8 mouse cellular contexts compared by ENCODE assay signal in the genomic region with DNA sequence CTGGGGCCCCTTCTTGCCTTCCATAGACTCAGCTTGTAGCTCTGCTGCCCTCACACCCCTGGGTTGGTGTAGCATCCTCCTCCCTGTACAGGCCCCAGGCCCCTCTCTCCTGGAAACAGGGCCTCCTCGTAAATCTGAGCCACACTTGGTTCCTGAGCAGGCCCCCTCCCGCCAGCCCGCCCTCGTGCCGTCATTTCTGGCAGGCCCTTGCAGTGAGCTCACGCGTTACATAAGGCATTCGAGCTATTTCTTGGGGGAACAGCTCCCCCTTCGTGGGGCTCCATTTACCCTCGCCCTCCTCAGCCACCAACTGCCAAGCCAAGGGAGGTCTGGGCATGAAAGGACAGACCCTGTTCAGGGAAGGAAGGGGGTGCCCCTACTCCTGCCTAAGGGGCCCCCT. TPM values are rescaled to one million over a fixed set of nuclear protein-coding genes. Genes with fewer than 3 reads are reported as not detected.
A peak's percentile ranks its signal among the peaks of the same experiment; 100 is the strongest.
DNase-seq lines count a peak whose midpoint lies in the region; ATAC-seq and TF ChIP-seq lines count a peak whose summit lies in the region.

No protein-coding gene starts in this region.

- peak overlapping the region; percentile 72 for H3K9ac ChIP-seq in heart, embryonic 11.5 days (ENCODE audit: low read depth, low read length)
- H3K9ac ChIP-seq in kidney, embryonic 14.5 days (ENCODE audit: low read depth, low read length), result peak overlapping the region; percentile 59; the same call in 1 of the 2 replicates
- H3K9ac ChIP-seq in limb, embryonic 13.5 days, result peak overlapping the region; percentile 58; the same call in 1 of the 2 replicates
- peak overlapping the region; percentile 18; the same call in 1 of the 2 replicates for H3K9ac ChIP-seq in midbrain, embryonic 16.5 days (ENCODE audit: low read depth, low read length)

- H3K9me3 ChIP-seq in forebrain, embryonic 10.5 days, result no peaks in the 10 kb centered on the region
- no peaks in the 10 kb centered on the region for H3K9me3 ChIP-seq in heart, embryonic 11.5 days (replicated peaks; ENCODE audit: control insufficient read depth, low read length)
- no peaks in the 10 kb centered on the region for H3K9me3 ChIP-seq in kidney, embryonic 14.5 days (ENCODE audit: control insufficient read depth, low read length)
- no peaks in the 10 kb centered on the region for H3K9me3 ChIP-seq in limb, embryonic 13.5 days
- no peaks in the 10 kb centered on the region for H3K9me3 ChIP-seq in midbrain, embryonic 16.5 days (replicated peaks; ENCODE audit: control insufficient read depth, low read length, poor library complexity, severe bottlenecking)

- no peaks in the 10 kb centered on the region for H3K36me3 ChIP-seq in thymus, adult 2 months (ENCODE audit: control insufficient read depth, insufficient read depth, low read length)
- H3K36me3 ChIP-seq in forebrain, embryonic 10.5 days (replicated peaks), result no peaks in the 10 kb centered on the region
- no peaks in the 10 kb centered on the region for H3K36me3 ChIP-seq in heart, embryonic 11.5 days (ENCODE audit: control insufficient read depth, insufficient read depth, low read length)
- H3K36me3 ChIP-seq in kidney, embryonic 14.5 days (ENCODE audit: control insufficient read depth, insufficient read depth, low read length), result no peaks in the 10 kb centered on the region
- H3K36me3 ChIP-seq in limb, embryonic 13.5 days, result no peaks in the 10 kb centered on the region
- H3K36me3 ChIP-seq in midbrain, embryonic 16.5 days (ENCODE audit: control insufficient read depth, insufficient read depth, low read length), result no peaks in the 10 kb centered on the region

- no peak for TF ChIP-seq CTCF in thymus, adult 2 months (IDR thresholded peaks at IDR 0.05; ENCODE audit: borderline replicate concordance, control insufficient read depth, extremely low read depth, insufficient read depth, low read length, poor library complexity)

- 42% methylated on average over 10 of the region's 10 CpGs for WGBS in thymus, adult 2 months
- WGBS in forebrain, embryonic 10.5 days, result 51% methylated on average over 10 of the region's 10 CpGs
- 12% methylated on average over 10 of the region's 10 CpGs for WGBS in heart, embryonic 11.5 days (ENCODE audit: insufficient replicate concordance)
- WGBS in kidney, embryonic 14.5 days, result 5% methylated on average over 10 of the region's 10 CpGs
- under 1% methylated on average over 10 of the region's 10 CpGs for WGBS in limb, embryonic 13.5 days
- 32% methylated on average over 10 of the region's 10 CpGs for WGBS in midbrain, embryonic 16.5 days

- DNase-seq in thymus, postnatal 14 days, result peak; percentile 32
- DNase-seq in thymus, adult 2 months, result no peak
- no peak for DNase-seq in forebrain, embryonic 10.5 days (ENCODE audit: extremely low spot score, low spot score)

- H3K4me2 ChIP-seq in heart, embryonic 11.5 days, result peak overlapping the region; percentile 61
- H3K4me2 ChIP-seq in kidney, embryonic 14.5 days (replicated peaks; ENCODE audit: low read depth, low read length), result no peak overlapping the region; the same call in 1 of the 2 replicates
- H3K4me2 ChIP-seq in limb, embryonic 13.5 days (replicated peaks), result peak overlapping the region; percentile 56
- H3K4me2 ChIP-seq in midbrain, embryonic 16.5 days (ENCODE audit: low read length), result no peak overlapping the region

- peaks cover 29% of the 10 kb centered on the region for H3K4me1 ChIP-seq in thymus, adult 2 months (replicated peaks; ENCODE audit: control insufficient read depth, insufficient read depth, low read length)
- peaks cover 51% of the 10 kb centered on the region for H3K4me1 ChIP-seq in forebrain, embryonic 10.5 days
- H3K4me1 ChIP-seq in heart, embryonic 11.5 days (ENCODE audit: control insufficient read depth, insufficient read depth, low read length), result peaks cover 47% of the 10 kb centered on the region
- H3K4me1 ChIP-seq in kidney, embryonic 14.5 days (ENCODE audit: control insufficient read depth, insufficient read depth, low read length), result peaks cover 62% of the 10 kb centered on the region
- peaks cover 84% of the 10 kb centered on the region for H3K4me1 ChIP-seq in limb, embryonic 13.5 days
- H3K4me1 ChIP-seq in midbrain, embryonic 16.5 days (ENCODE audit: control insufficient read depth, insufficient read depth, low read length), result peaks cover 26% of the 10 kb centered on the region

- H3K27ac ChIP-seq in thymus, adult 2 months (ENCODE audit: control insufficient read depth, insufficient read depth, low read length), result no peak overlapping the region
- peak overlapping the region; percentile 96 for H3K27ac ChIP-seq in forebrain, embryonic 10.5 days
- peak overlapping the region; percentile 100 for H3K27ac ChIP-seq in heart, embryonic 11.5 days (ENCODE audit: low read depth, low read length)
- H3K27ac ChIP-seq in kidney, embryonic 14.5 days (ENCODE audit: low read depth, low read length), result peak overlapping the region; percentile 98
- H3K27ac ChIP-seq in limb, embryonic 13.5 days, result peak overlapping the region; percentile 98
- peak overlapping the region; percentile 91 for H3K27ac ChIP-seq in midbrain, embryonic 16.5 days (ENCODE audit: low read length)

- no peak overlapping the region for H3K4me3 ChIP-seq in thymus, adult 2 months (ENCODE audit: control insufficient read depth, insufficient read depth, low read length)
- H3K4me3 ChIP-seq in forebrain, embryonic 10.5 days, result no peak overlapping the region; the same call in 1 of the 2 replicates
- no peak overlapping the region for H3K4me3 ChIP-seq in heart, embryonic 11.5 days (ENCODE audit: low read depth, low read length)
- H3K4me3 ChIP-seq in kidney, embryonic 14.5 days (ENCODE audit: low read length), result no peak overlapping the region
- 0 out of 2 replicates have a peak overlapping the region, but pooled peaks have one; percentile 3 for H3K4me3 ChIP-seq in limb, embryonic 13.5 days
- H3K4me3 ChIP-seq in midbrain, embryonic 16.5 days (ENCODE audit: low read depth, low read length), result no peak overlapping the region

- no peak for TF ChIP-seq POLR2A in thymus, adult 2 months (IDR thresholded peaks at IDR 0.05; ENCODE audit: control insufficient read depth, extremely low read depth, insufficient read depth, low read length, poor library complexity)

- no peaks in the 10 kb centered on the region for H3K27me3 ChIP-seq in thymus, adult 2 months (ENCODE audit: control insufficient read depth, insufficient read depth, low read length)
- H3K27me3 ChIP-seq in forebrain, embryonic 10.5 days (ENCODE audit: poor library complexity, severe bottlenecking), result no peaks in the 10 kb centered on the region
- no peaks in the 10 kb centered on the region for H3K27me3 ChIP-seq in heart, embryonic 11.5 days (ENCODE audit: control insufficient read depth, insufficient read depth, low read length)
- H3K27me3 ChIP-seq in kidney, embryonic 14.5 days (ENCODE audit: control insufficient read depth, insufficient read depth, low read length), result no peaks in the 10 kb centered on the region
- H3K27me3 ChIP-seq in limb, embryonic 13.5 days, result no peaks in the 10 kb centered on the region
- no peaks in the 10 kb centered on the region for H3K27me3 ChIP-seq in midbrain, embryonic 16.5 days (ENCODE audit: control insufficient read depth, insufficient read depth, low read depth, low read length)

- ATAC-seq in heart, embryonic 11.5 days (replicated peaks; ENCODE audit: insufficient number of reproducible peaks, low FRiP score, low TSS enrichment), result peak; percentile 28; the same call in 1 of the 2 replicates
- ATAC-seq in kidney, embryonic 14.5 days (ENCODE audit: low FRiP score, low TSS enrichment), result peak; percentile 61
- ATAC-seq in limb, embryonic 13.5 days (ENCODE audit: low FRiP score, low read depth), result peak; percentile 87
- no peak for ATAC-seq in midbrain, embryonic 16.5 days
- no peak for ATAC-seq in monocyte, adult 5-6 weeks (replicated peaks; ENCODE audit: insufficient number of reproducible peaks, low FRiP score, low TSS enrichment, poor library complexity, severe bottlenecking)

RNA-seq across cellular contexts. Expression of a gene that starts 11.5 kb away (rescaled TPM):
- polyA plus RNA-seq in thymus, adult 2 months (2012; rRNA removed), result 70.5 and 79.5 TPM in 2 replicates
- 8.6 and 9.7 TPM in 2 replicates for polyA plus RNA-seq in forebrain, embryonic 10.5 days (2016; fragmentation: Nextera tagmentation; extraction: Ambion mirVana)
- 14.6 and 14.8 TPM in 2 replicates for polyA plus RNA-seq in heart, embryonic 11.5 days (2014; fragmentation: Nextera tagmentation; extraction: Ambion mirVana)
- polyA plus RNA-seq in kidney, embryonic 14.5 days (2014; fragmentation: Nextera tagmentation; extraction: Ambion mirVana), result 24.0 and 24.5 TPM in 2 replicates
- polyA plus RNA-seq in limb, embryonic 13.5 days (2015; fragmentation: Nextera tagmentation; extraction: Ambion mirVana), result 24.4 and 24.8 TPM in 2 replicates
- polyA plus RNA-seq in midbrain, embryonic 16.5 days (2015; fragmentation: Nextera tagmentation; extraction: Ambion mirVana), result 9.6 and 10.1 TPM in 2 replicates
- total RNA-seq in monocyte, adult 5-6 weeks (2017), result 13.5 to 26.2 TPM (median 17.7 TPM) in 3 replicates

RNA-seq across cellular contexts. Expression of a gene that starts 15.7 kb away (rescaled TPM):
- 85.7 and 91.3 TPM in 2 replicates for polyA plus RNA-seq in thymus, adult 2 months (2012; rRNA removed)
- polyA plus RNA-seq in forebrain, embryonic 10.5 days (2016; fragmentation: Nextera tagmentation; extraction: Ambion mirVana), result 108 and 110 TPM in 2 replicates
- polyA plus RNA-seq in heart, embryonic 11.5 days (2014; fragmentation: Nextera tagmentation; extraction: Ambion mirVana), result 64.9 and 66.8 TPM in 2 replicates
- 63.4 and 73.8 TPM in 2 replicates for polyA plus RNA-seq in kidney, embryonic 14.5 days (2014; fragmentation: Nextera tagmentation; extraction: Ambion mirVana)
- 92.1 and 97.8 TPM in 2 replicates for polyA plus RNA-seq in limb, embryonic 13.5 days (2015; fragmentation: Nextera tagmentation; extraction: Ambion mirVana)
- polyA plus RNA-seq in midbrain, embryonic 16.5 days (2015; fragmentation: Nextera tagmentation; extraction: Ambion mirVana), result 69.8 and 70.1 TPM in 2 replicates
- 15.4 to 17.5 TPM (median 17.0 TPM) in 3 replicates for total RNA-seq in monocyte, adult 5-6 weeks (2017)

Comparison
In these comparisons a context has a peak if more than half of its experiments do, and no peak if none do; other contexts are left out.
1. ATAC-seq: peak in heart, embryonic 11.5 days (single experiment), kidney, embryonic 14.5 days (single experiment) and limb, embryonic 13.5 days (single experiment); none in midbrain, embryonic 16.5 days (single experiment) and monocyte, adult 5-6 weeks (single experiment).
2. H3K4me2 ChIP-seq: peak in heart, embryonic 11.5 days (single experiment) and limb, embryonic 13.5 days (single experiment); none in kidney, embryonic 14.5 days (single experiment) and midbrain, embryonic 16.5 days (single experiment).
3. H3K9ac ChIP-seq: peak in every context shown above with its lines; median percentile 72 in heart, embryonic 11.5 days; 59 in kidney, embryonic 14.5 days; 58 in limb, embryonic 13.5 days; 18 in midbrain, embryonic 16.5 days.